Mouse (Mus musculus) lung, adult 2 months (tissue): ENCODE data around the gene Hmgcl.

Experiments used
- CTCF ChIP-seq: fragments of 200-500 bp; IDR thresholded peaks from 2 replicates; pipeline ENCODE4 v1.5.1; 2011; ENCODE audit warnings: mild to moderate bottlenecking, low read length, control low read depth; ENCODE audit not compliant: insufficient read depth
- POLR2A ChIP-seq: fragments of 200-500 bp; IDR thresholded peaks from 2 replicates; pipeline ENCODE4 v1.6.1; 2011; ENCODE audit warnings: low read depth, mild to moderate bottlenecking, control low read depth, low read length, borderline replicate concordance; ENCODE audit errors: extremely low read depth

DNA sequence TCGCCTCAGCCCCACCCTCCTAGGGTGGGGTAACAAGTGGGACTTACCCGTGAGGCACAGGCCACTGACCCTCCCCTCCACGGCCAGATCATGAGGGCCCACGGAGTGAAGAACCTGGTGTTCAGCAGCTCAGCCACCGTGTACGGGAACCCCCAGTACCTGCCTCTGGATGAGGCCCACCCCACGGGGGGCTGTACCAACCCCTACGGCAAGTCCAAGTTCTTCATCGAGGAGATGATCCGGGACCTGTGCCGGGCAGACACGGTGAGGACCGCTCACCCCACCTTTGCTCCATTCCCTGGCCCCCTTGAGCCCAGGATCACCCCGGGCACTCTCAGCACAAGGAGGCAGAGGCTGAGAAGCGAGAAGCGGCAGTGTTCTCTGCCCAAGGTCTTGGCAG is 20.0 kb downstream of the Hmgcl start:
- no peak for TF ChIP-seq POLR2A
- TF ChIP-seq CTCF, result no peak
